Mouse (Mus musculus): ENCODE results near the gene Arid1b.

The Arid1b gene
- long read RNA-seq, experiment 1, partial matches to known transcripts, result 0 of 11 reads
- long read RNA-seq, experiment 1, other reads (novel, unspliced or antisense), result 11 of 11 reads
- long read RNA-seq, experiment 2, partial matches to known transcripts, result 1 of 13 reads
- long read RNA-seq, experiment 2, other reads (novel, unspliced or antisense), result 11 of 13 reads

DNA sequence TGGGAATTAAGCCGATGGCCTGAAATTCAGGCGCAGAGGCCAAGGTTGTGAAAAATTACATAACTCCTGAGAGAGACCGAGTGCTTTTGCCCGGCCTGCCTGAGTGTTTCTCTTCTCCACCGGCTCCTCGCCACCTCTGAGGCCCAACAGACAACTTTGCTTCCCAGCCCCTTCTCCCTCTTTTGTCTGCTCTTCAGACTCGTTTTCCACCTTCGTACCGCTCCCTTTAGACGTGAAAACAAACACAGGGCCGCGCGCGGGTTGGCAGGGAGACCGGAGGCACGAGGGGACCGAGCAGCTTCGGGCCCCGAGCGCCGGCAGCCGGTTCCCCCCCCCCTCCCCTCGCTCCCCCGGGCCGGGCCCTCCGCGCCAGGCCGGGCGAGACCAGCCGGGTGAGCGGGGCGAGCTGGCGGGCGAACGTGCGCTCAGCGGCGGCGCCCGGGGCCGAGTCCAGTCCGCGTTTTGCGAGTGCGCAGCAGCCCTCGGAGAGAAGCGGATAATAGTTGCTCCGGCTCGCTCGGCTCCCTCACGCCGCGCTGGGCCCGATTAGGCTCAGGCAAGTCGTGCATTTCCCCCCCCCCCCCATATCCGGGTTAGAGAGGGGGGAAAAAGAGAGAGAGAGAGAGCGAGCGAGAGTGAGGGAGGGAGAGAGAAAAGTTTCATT lies at the start of gene Arid1b:
TSS of gene Arid1b (plus strand) at position 493 of the 664 bp plus-strand sequence.
- intact Hi-C loops (cut with DNase I), result no loop called here

GRCm38 (mm10) chr17:4945311-4945751 lies 48.8 kb upstream of the Arid1b start:
- intact Hi-C loops (cut with DNase I), result no loop called here

DNA sequence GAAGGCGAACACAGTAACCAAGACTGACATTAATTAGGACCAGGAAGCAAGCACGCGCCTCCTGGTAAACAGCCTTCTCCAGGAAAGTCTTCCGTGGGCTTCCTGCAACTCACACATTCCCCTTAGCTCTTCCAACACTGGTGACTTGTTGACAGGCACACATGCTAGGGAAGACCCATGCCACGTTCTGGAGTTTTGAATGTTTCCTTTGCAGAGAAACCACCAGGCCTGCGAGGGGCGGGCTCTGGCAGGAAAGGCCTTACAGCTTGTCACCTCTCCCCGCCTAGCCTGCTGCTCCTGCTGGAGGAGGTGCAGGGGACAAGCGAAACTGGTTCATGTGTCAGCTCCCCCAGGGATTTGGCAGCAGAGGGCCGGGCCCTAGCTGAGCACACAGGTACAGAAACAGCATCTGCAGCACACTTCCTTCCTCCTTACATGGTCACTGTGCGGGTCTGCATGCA lies 48.2 kb upstream of the Arid1b start:
- intact Hi-C loops (cut with DNase I), result no loop called here

- intact Hi-C loops (cut with DNase I), result no loop called here
Observed at GRCm38 (mm10) chr17:4946421-4946974, 47.6 kb upstream of the Arid1b start.

DNA sequence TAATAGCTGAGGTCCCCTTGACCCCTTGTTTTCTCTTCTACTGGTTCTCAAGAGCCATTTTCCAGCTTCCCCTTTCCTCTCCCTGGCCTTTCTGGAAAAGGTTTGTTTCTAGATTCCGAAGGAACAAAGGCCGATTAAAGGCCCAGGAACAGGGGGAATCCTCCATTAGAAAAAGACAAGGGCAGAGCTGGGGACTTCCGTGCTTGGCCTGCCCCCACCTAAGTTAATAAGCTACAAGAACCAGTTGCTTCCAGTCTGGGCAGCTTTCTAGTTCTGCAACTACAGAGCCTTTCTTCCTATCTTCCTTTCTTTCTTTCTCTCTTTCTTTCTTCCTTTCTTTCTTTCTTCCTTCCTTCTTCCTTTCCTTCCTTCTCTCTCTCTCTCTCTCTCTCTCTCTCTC lies 47.1 kb upstream of the Arid1b start:
- intact Hi-C loops (cut with DNase I), result no loop called here

GRCm38 (mm10) chr17:4947439-4947838 lies 46.7 kb upstream of the Arid1b start:
- intact Hi-C loops (cut with DNase I), result no loop called here

- intact Hi-C loops (cut with DNase I), result no loop called here
Observed at GRCm38 (mm10) chr17:4948501-4948900, 45.6 kb upstream of the Arid1b start.

DNA sequence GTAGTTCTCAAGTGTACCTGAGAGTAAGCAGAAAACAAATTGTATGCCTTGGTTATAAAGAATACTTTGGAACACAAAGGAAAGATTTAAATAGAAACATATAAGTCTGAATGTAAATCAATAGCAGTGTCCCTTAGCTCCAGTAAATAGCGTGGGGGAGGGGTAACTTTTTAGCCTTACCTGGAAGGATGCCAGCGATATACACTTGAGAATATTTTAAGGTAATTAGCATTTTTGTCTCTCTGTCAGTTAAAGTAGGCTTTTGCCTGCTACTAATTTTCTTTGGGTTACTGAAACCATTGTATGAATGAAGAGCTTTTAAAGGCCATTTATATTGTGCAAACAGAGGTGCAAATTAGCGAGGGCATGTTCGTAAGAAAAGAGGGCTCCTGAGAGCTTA lies 39.7 kb upstream of the Arid1b start:
- intact Hi-C loops (cut with DNase I), result no loop called here

DNA sequence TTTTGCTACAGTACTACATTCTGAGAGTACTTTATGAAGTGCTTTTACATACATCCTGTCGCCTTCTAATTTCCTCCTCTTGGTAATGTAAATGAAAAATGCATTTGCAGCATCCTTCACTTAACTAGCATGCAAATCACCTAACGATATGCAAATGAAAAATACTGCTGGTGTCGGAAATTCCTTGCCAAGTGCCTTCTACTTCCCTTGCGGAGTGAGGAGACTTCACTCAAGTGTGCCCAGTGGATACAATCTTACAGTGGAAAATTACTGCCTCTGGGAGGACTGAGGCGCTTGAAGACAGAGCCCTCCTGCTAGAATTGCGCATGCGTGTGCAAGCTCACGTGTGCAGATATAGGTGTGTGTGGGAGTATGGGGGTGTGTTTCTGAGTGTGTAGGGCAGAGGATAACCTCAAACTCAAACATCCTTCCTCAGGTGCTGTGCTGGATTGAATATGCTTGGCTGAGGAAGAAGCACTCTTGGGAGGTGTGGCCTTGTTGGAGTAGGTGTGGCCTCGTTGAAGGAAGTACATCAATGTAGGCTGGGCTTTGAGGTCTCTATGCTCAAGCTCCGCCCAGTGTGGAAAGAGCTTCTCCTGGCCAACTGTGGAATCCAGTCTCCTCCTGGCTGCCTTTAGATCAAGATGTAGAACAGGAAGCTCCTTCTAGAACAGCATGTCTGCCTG lies 29.8 kb upstream of the Arid1b start:
- intact Hi-C loops (cut with DNase I), result no loop called here

DNA sequence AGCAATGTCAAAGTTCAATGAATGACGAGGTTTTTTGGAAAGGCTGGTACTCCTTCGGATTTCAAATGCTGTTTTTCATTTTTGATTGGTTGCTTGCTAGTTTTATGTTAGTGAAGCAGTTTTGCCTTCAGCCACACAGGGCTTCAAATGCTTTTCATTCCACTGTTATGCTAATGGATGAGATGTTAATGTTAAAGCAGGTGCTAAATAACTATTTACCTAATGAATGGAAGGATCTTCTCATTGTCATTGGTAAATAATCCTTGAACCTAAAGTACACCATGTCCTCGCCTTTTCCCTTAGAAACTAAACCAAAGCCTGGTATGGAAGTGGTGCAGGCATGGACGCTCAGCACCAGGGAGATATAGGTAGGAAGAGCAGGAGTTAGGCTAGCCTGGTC lies 26.9 kb upstream of the Arid1b start:
- intact Hi-C loops (cut with DNase I), result no loop called here

DNA sequence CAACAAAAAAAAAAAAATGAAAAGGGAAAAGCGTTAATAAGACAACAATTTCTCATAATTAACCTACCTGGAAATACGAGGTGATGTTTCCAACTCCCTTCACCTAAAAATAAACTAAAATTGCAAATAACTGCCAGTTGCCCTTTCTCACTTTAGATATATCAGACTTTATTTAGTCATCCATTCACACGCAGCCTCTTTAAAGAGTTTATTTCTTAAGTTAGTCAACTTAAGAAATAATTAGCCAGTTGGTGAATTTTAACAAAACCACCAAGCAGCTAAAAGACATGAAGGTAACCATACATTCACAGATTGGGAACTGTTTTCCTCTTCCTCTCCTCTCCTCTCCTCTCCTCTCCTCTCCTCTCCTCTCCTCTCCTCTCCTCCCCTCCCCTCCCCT lies 26.1 kb upstream of the Arid1b start:
- intact Hi-C loops (cut with DNase I), result no loop called here

GRCm38 (mm10) chr17:4968878-4969277 lies 25.3 kb upstream of the Arid1b start:
- intact Hi-C loops (cut with DNase I), result no loop called here

DNA sequence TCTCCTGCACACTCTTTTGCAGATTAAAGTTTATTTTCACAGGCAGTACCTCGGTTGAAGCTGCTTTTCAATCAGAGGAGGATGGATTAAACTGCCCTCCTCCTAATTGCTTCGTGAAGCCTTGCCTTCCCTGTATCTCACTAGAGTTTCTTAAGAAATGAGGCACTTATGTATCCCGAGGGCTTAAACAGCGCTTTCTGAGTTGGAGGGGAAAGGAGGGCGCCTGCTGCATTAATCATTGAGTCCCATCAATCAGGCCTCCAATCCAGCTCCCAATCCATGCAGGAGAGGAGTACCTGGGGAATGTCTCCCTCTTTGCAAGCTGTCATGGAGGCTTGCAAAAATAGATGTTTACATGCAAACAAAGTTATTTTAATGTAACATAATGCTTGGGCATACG lies 21.9 kb upstream of the Arid1b start:
- intact Hi-C loops (cut with DNase I), result no loop called here

DNA sequence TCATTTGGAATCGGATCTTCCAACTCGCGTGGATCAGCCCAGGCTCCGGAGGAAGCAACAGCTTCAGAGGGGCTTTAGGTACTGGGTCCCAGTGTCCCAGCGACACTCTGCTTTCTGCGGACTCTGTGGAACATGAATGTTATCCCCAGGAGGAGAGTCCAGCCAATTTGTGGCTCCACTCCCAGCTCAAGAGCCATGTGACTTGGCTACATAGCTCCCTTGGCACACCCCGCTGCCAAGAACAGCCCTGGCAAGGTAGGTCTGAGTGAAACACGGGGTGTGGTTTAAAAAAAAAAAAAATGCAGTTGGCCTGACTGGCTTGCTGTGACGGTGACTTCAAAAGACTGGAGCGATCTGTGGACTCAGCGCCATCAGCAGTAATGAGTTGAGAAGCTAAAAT lies 19.4 kb upstream of the Arid1b start:
- intact Hi-C loops (cut with DNase I), result no loop called here

GRCm38 (mm10) chr17:4980151-4980550 lies 14.0 kb upstream of the Arid1b start:
- intact Hi-C loops (cut with DNase I), result loop anchor here (5.0 kb wide), 1 partner anchor 73 kb away; no protein-coding TSS in a partner anchor

DNA sequence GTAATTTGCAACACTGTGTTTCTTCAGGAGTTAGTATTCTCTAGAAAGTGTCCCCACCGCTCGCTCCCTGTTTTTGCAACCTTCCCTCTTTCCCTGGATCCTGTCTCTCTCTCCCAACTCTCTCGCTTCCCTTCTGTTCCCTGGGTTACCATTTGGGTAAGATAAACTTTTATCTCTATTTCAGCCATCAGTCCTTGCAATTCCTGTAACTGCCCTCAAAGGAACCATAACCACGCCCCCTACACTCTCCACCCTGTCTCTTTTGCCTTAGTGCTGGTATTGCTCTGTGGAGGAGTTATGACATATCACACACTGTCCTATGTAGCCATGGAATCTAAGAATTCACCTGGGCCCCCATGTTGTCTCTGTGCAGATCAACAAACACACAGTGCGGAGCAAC lies 11.3 kb upstream of the Arid1b start:
- intact Hi-C loops (cut with DNase I), result loop anchor here (5.0 kb wide), 1 partner anchor 76 kb away; no protein-coding TSS in a partner anchor

GRCm38 (mm10) chr17:4984691-4985090 lies 9.4 kb upstream of the Arid1b start:
- intact Hi-C loops (cut with DNase I), result loop anchor here (5.0 kb wide), 1 partner anchor 77 kb away; no protein-coding TSS in a partner anchor

DNA sequence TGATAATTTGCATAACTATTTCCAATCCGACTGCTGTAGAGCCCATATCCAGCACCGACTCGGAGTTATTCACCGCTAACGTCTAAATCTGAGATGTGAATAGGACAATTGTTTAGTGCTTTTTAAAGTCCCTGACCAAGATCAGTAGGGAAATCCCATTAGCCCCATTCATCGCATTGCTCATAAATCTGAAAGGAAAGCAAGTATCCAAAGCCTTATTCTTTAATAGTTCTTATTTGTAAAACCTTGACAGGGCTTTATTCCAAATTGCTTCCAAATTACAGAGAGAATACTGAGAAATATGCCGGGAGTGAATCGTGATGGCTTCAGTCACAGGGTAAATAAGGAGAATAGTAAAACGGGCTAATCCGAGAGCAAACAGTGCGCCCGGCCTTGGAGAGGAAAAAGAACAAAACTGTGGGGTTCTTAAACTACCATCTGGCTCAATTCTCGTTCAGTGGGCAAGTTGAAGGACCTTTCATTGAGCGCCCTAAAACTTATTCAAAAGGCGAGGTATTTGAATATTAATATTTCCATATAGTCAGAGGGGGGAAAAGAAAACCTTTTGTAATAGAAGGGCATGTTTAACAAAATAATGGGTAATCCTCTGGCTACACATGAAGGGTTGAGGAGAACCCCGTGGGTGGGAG lies 3.1 kb upstream of the Arid1b start:
- intact Hi-C loops (cut with DNase I), result no loop called here

- intact Hi-C loops (cut with DNase I), result no loop called here
Observed at GRCm38 (mm10) chr17:4991600-4991999, 2.5 kb upstream of the Arid1b start.

- intact Hi-C loops (cut with DNase I), result no loop called here
Observed at GRCm38 (mm10) chr17:4993497-4993839, 664 bp upstream of the Arid1b start.

DNA sequence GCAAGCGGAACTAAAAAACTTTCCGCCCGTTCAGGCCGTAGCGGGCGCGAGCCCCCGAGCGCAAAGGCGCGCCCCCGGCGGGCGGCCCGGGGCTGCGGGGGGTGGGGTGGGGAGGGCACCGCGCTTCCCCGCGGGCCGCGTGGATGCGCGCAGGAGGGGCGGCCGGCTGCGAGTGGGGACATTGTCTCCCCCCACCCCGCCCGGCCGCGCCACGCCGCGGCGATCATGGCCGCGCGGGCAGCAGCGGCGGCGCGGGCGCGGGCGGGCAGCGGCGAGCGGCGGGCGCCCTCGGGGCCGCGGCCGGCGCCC lies 326 bp downstream of the Arid1b start:
- intact Hi-C loops (cut with DNase I), result no loop called here
